Mouse (Mus musculus) heart, postnatal 36 days (tissue): Measurements from ENCODE around the gene Slc45a3. TPM values are rescaled to one million over a fixed set of nuclear protein-coding genes. Genes with fewer than 3 reads are reported as not detected.

Experiments used
- DNase-seq, 2 experiments: peaks; one replicate each; pipeline ENCODE4 v3.0.0; 2021 to 2022
- intact Hi-C: fragments of 180-260 bp; cut with DNase I; formaldehyde crosslinking; loops from one replicate; pipeline ENCODE4 v1.15.1; 2025
- total RNA-seq, 2 experiments: library from RNA; stranded (reverse); gene quantifications; 2 replicates each; pipeline ENCODE4 v1.2.3; 2021

Gene Slc45a3
- total RNA-seq, 2 experiments from 2014 or later, result 4.2 to 4.3 TPM

DNA sequence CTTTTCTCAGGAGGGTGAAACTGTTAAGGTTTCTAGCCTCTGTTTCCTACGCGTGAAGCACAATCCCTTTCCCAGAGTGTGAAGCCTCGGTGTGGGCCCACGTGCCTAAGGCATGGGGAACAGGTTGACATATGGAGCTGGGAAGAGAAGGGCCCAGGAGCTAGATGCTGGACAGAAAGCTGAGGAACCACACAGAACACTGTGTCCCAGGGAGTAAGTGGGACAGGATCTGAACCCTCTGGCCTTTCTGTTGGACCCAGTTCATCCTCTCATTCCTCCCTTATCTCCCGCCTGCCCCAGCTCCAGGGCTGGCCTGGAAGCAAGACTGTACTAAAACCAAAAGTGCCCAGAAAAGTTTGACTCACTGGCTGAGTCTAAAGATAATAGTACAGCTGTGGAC is 1.3 kb downstream of the Slc45a3 start:
- DNase-seq, result peak; percentile 37
- intact Hi-C loops, result no loop called here

DNA sequence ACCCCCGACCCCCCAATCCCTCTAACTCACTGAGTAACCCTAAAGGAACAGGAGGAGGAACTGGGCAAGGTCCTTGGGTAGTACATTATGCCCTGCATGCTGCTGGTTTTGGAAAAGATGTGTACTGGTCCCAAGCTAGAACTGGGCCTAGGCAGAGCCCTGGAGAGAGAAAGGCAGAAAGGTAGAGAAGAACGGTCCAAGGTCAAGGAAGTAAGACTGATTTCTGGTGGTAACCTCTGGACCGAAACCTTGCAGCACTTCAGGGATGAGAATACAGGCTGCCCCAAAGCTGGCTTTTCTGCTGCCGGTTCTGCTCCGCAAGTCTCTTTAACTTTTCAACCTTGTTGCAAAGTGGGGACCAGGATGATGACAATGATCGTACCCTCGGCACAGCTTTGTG is 1.8 kb downstream of the Slc45a3 start:
- intact Hi-C loops, result no loop called here
- DNase-seq, result no peak

DNA sequence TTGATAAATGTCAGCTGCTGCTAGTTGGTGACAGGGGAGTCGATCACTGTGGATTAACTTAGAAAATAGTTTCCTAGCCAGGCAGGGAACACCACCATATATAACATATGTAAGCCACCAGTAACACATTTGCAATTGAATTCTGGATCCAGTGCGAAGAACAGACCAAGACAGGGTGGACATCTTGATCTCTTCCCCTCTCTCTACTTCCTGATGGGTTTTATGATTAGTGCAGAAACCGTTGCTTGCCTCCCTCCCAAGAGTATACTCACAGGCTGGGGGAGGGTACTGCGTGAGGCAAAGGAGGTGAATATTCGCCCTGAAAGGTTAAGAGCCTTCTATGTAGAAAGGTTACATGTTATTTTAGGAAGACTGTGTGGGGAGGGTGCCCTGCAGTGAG is 3.1 kb downstream of the Slc45a3 start:
- intact Hi-C loops, result no loop called here
- DNase-seq, result no peak

DNA sequence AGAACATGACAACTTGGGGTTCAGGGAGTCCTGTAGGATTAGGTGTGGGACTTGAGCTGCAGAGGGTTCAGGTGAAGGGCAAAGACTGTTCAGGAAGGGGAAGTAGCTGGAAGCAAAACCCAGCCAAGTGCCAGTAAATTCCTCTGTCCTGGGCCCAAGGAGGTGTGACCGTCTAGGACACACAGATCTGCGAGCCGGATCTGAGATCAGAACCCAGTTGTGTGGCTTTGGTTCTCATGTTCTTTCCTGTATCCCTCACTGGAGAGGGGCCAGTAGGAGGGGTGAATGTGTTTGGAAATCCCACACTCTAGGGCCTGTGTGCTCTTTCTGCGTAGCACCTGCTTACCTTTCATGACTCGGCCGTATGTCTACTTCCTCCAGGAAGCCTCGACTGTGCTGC is 4.6 kb downstream of the Slc45a3 start:
- no peak for DNase-seq
- intact Hi-C loops, result no loop called here

DNA sequence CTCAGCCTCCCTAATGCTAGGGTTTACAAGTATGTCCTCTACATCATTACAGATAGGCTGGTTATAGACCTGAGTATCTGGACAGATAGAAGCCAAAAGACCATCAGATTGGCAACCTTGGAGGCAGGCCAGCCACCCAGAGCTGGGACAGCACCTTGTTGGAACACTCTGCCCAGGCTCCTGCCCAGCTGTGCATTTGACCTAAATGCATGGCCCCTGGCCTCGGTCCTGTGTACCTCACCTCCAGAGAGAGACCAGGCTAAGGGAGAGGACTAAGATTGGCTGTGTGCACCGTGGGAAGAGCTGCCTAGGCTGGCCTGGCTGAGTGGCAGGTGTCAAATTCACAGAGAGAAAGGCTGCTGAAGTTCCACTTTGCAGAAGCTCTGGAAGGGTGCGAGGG is 5.8 kb downstream of the Slc45a3 start:
- intact Hi-C loops, result no loop called here
- no peak for DNase-seq

DNA sequence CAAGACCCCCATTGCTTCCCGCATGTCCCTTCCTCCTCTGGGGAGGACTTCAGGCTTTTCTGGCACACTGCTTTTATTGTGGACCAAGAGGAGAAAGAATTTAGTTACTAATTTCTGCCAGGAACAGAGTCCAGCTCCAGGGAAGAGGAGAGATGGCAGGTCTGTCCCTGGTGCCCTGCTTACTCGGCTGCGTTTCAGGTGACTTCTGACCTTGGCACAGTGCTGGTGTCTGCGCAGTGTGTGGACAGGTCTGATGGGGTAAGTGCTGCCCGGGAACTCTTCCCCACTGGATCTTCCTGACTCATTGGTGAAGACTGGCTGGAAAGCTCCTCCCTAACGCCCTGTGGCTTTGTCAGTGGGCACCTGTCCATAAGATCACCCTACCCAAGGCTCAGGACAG is 6.2 kb downstream of the Slc45a3 start:
- peak in 1 of 2 experiments; percentile 31 for DNase-seq
- intact Hi-C loops, result no loop called here

- DNase-seq, result no peak
- intact Hi-C loops, result no loop called here
Measured at GRCm38 (mm10) chr1:131969825-131970224, 7.1 kb downstream of the Slc45a3 start.

DNA sequence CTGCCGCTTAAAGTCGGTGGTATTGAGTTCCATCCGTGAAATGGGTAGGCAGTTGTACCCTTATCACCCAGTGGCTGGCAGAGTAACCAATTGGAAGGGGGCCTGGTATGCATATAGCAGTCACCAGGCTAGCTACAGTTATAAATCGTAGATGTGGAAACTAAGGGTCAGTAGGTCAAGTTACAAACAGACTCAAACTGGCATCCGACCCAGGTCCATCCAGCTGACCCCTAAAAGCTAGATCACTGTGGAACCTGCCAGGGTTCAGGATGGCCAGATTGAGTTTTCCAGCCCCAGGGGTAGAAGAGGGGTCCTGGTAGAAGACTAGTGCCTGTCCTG is 7.5 kb downstream of the Slc45a3 start:
- DNase-seq, result no peak
- intact Hi-C loops, result no loop called here

DNA sequence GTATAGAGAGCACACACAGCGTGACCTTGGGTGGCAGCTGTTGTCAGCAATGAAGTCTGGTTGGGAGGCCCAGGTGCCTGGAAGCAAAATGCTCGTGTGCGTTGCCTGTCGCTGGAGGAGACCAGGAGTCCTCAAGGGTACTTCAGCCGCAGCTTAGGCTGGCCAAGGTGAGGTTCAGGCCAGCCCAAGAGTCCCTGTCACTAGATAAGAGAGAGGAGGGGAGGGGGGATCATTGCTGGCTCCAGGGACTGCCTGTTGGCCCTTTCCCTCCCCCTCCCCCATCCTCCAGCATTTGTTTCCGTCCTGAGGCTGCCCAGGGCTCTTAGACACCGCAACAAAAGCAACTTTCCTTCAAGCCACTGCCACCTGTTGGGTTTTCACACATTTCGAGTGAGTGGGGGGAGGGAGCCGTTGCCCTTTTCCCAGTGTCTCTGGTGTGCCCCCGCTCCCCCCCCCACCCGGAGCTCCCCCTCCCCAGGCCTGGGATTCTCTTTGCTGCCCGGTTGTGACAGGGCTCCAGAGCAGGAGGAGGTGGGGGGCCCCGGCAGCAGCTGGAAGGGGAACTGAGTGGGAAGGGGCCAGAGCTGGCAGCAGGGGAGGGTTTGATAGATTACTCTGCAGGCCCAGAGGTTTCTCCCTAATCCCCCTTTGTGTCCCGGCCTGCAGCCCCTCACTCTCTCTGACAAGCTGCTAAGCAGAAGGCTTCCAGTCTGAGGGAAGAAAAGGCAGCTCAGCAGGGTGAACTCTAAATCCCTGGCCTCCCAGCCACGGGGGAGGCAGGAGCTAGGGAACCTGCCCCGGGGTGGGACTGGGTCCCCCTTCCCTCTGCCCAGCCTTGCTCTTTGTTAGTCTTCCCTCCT is 8.1 kb downstream of the Slc45a3 start:
- no peak for DNase-seq
- intact Hi-C loops, result no loop called here

GRCm38 (mm10) chr1:131971771-131972497 is 9.2 kb downstream of the Slc45a3 start:
- intact Hi-C loops, result no loop called here
- no peak for DNase-seq

DNA sequence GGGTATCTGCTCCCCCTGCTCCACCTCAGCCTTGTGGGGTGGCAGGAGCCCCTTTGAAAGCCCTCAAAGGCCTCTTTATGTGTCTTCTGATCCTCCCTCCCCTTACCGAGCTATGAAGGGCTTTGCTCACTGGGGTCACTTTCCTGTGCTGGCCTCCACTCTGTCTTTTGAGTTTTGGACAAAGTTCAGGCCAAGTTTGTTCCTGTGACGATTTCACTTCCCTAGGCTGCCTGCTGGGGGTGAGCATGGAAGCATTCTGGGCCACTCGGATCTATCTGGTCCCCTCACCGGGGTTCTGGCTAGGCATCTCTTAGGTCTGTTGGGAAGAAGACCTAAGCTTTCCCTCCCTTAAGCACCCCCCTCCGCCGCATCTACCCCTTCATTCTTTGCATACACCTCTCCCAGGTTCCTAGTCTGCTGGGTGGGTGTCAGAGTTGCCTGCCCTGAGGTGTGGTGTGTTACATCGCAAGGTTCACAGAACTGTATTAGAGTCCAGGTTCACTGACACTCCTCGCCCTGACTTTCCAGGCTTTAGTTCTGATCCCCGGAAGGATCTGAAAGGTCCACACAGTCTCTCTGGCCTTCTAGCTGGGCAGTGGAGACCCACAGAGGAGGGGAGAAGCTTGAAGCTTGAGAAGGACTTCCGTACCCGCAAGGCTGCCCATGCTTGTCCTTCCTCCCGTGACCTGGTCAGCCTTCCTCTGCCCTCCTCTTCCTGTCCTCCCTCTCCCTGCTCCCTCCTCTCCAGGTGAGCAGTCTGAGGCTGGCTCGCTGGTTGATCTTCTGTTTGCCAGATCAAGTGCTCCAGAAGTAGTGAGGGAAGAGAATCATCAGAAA is 9.9 kb downstream of the Slc45a3 start:
- intact Hi-C loops, result no loop called here
- no peak for DNase-seq

DNA sequence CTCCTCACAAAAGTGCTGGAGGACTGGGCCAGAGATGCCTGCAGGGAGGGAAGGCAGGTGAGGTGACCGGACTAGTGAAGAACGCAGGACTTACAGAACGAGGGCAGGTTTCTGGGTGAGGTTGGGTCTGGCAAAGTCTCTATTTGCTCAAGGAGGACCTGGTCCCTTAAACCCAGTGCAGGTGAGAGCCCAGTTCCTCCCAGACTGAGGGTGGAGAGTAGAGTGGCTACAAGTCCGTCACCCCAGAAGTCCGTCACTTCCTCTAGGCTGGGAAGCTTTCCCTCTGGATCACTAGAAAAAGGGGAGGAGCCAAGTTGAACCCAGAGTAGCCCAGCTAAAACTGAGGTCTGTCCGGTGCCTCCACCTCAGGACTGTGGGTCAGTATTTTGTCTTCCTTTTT is 11.2 kb downstream of the Slc45a3 start:
- intact Hi-C loops, result no loop called here
- DNase-seq, result no peak

DNA sequence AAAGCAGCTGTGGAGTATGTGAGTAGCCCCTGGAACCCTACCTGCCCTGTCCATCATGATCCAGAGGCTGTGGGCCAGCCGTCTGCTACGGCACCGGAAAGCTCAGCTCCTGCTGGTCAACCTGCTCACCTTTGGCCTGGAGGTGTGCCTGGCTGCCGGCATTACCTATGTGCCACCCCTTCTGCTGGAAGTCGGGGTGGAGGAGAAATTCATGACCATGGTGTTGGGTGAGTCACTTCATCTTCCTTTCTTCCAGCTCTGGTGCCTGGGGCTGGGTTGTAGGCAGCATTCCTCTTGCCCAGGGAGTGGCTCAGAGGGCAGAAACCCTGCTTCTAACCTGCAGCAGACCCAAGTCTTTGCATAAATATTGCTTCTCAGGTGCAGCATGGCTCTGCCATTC is 14.1 kb downstream of the Slc45a3 start:
- DNase-seq, result no peak
- intact Hi-C loops, result no loop called here

DNA sequence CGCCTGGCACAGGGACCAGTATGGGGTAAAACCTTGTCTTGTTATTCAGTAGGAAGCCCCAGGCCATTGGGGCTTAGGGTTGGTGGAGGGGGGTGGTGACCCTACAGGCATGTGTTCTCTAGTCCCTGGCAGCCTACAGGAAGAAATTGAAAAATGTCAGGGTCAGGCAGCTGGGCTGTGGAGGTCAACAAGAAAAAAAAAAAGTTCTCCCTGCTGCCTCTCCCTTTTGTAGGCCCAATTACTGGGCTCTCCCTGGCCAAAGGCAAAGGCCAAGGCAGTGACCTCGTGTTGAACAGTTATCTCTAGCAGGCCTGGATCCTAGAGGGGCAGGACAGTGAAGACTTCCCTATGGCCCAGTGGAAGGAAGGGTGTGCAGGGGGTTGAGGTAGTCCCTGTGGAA is 17.7 kb downstream of the Slc45a3 start:
- intact Hi-C loops, result loop anchor here (5.0 kb wide), 2 partner anchors 177 to 268 kb away; no protein-coding TSS in a partner anchor
- DNase-seq, result no peak

DNA sequence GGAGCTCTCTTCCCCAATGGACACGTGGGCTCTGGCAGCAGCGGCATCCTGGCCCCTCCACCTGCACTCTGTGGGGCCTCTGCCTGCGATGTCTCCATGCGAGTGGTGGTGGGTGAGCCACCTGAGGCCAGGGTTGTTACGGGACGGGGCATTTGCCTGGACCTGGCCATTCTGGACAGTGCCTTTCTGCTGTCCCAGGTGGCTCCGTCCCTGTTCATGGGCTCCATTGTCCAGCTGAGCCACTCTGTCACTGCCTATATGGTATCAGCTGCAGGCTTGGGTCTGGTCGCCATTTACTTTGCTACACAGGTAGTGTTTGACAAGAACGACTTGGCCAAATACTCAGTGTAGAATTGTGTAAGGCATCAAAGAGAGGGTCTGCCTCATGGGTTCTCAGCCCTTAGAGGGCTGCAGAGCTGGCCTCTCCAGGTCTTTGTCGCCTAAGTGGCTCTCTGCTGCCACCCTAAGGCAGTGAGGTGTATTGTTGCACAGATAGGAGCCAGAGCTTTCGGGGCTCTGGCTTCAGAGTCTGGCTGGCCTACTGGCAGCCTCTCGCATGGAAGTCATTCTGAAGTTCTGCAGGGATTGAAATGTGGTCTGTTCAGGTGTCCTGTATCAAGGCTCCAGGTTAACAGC is 18.7 kb downstream of the Slc45a3 start:
- intact Hi-C loops, result loop anchor here (1.0 to 5.0 kb wide), 3 partner anchors 43 to 269 kb away; no protein-coding TSS in a partner anchor

GRCm38 (mm10) chr1:131982907-131983306 is 20.1 kb downstream of the Slc45a3 start:
- intact Hi-C loops, result loop anchor here (1.0 to 5.0 kb wide), 3 partner anchors 63 to 271 kb away; no protein-coding TSS in a partner anchor
- DNase-seq, result peak; percentile 76 to 84

More for the DNA sequence above, 18.7 kb downstream of the Slc45a3 start:
- peak; percentile 79 to 83 for DNase-seq

DNA sequence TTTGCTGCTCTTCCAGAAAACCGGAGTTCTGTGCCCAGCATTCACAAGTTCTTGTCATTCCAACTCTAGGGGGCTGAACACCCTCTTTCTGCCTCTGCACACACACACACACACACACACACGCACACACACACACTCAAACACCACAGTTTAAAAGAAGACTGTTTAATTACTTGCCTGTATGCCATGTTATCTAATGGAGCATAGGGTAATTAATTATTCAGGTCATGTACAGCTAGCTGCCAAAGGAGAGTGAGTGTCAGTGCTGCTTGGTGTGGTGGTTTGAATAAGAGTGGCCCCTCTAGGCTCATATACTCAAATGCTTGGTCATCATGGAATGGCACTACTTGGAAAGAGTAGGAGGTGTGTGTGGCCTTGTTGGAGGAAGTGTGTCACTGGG is 21.0 kb downstream of the Slc45a3 start:
- intact Hi-C loops, result loop anchor here (1.0 to 5.0 kb wide), 3 partner anchors 62 to 272 kb away; no protein-coding TSS in a partner anchor
- DNase-seq, result no peak

DNA sequence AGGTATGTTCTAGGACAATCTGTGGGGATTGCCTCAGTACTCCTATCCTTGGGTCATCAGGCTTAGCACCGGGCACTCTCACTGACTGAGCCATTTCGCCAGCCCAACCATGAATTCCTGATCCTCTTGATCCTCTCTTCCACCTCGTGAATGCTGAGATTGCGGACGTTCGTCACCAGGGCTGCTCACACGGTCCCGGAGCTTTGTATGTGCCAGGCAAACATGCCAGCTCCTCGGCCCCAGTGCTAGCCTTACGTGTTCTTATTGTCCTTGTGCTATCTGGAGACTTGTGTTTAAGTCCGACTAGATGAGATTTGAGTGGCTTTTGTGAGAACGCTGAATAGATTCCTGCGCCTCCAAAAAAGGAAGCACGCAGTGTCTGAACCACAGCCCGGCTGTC is 24.7 kb downstream of the Slc45a3 start:
- intact Hi-C loops, result no loop called here

GRCm38 (mm10) chr1:131989476-131989875 is 26.7 kb downstream of the Slc45a3 start:
- DNase-seq, result no peak
- intact Hi-C loops, result no loop called here

More for the DNA sequence above, 24.7 kb downstream of the Slc45a3 start:
- no peak for DNase-seq

DNA sequence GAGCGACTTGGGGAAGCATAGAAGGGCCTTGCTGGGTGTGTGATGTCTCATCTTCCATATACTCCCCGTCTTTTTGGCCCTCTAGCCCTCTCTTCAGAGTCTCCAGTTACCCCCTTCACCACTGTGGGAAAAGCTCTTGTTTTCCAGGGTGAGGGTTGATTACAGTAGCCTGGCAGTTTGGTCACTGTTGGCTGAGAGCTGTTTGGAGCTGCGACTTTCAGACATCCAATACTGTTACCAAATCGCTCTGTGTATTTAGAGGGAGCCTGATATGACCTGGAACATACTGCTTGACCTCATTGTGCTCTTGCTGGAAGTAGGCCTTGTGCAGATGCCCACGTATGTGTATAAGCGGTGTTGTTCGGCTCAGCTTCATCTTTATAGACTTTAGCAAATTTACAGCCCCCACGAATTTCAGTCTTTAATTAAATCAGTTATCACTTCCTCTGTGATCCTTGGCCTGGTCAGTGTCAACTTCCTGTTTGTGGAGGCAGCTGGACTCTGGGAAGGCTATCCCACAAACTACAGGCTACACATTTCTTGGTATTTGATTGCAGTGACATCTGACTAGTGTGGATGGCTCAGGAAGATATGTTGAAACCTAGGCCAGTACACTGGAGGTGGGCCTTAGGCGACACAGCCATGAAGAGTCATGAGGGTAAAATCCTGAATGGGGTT is 27.5 kb downstream of the Slc45a3 start:
- intact Hi-C loops, result no loop called here
- DNase-seq, result no peak
